Mouse (Mus musculus): ENCODE results near the gene Pakap.

Gene Pakap

GRCm38 (mm10) chr4:57914193-57915190, 346.5 kb downstream of the Pakap start:
- no peak for DNase-seq (ENCODE audit: low spot score in 2 of 2)

GRCm38 (mm10) chr4:57915216-57915965, 347.4 kb downstream of the Pakap start:
- DNase-seq (ENCODE audit: low spot score in 2 of 2) = peak; percentile 41 to 46

DNA sequence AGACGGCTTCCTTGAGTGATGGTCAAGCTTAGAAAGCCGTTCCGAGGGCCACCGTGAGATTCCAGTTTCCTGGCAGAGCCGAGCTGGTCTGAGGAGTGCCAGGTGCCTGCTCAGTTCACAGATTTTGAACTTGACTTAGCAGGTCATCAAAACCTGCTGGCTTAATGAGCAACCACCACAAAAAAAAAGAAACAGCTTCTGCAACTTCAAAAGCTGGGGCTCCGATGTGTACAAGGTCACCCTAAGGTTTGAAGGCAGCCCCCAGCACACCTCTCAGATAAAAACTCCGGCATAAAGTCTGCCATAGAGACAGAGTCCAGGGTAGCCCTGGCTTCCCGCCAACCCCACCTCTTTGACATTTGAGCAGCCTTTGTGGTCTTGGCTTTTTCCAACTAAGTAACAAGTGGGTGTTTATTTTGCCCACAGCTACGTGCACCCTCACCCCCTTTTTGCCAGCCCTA, 348.3 kb downstream of the Pakap start, which contains the start of gene D630039A03Rik:
Gene D630039A03Rik, minus strand, starts transcription at position 97 of the 461 bp plus-strand sequence.
- DNase-seq (ENCODE audit: low spot score in 2 of 2) = no peak

GRCm38 (mm10) chr4:57916711-57917110, 348.7 kb downstream of the Pakap start:
- DNase-seq (ENCODE audit: low spot score in 2 of 2) = no peak

- DNase-seq (ENCODE audit: low spot score in 2 of 2) = no peak
Observed at GRCm38 (mm10) chr4:57919494-57920423, 351.8 kb downstream of the Pakap start.

DNA sequence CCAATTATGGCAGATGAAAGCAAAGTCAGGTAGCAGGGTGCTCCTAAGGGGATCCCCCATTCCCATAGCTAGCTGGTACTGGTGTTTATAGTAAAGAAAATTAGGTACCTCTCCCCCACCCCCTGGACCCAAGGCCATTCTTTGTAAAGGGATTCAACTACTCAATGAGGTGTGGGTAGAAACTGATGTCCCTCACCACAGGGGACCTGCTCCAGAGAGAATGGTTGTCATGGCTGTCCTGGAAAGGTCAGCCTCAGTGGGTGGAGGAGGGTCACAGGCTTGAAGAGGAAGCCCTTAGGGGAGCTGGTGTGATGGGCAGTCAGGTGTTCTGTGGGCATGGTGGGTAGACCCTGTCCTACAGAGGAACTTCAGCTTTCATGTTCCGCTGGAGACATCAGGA, 352.5 kb downstream of the Pakap start:
- no peak for DNase-seq (ENCODE audit: low spot score in 2 of 2)

GRCm38 (mm10) chr4:57922171-57922570, 354.2 kb downstream of the Pakap start:
- DNase-seq (ENCODE audit: low spot score in 2 of 2) = no peak

DNA sequence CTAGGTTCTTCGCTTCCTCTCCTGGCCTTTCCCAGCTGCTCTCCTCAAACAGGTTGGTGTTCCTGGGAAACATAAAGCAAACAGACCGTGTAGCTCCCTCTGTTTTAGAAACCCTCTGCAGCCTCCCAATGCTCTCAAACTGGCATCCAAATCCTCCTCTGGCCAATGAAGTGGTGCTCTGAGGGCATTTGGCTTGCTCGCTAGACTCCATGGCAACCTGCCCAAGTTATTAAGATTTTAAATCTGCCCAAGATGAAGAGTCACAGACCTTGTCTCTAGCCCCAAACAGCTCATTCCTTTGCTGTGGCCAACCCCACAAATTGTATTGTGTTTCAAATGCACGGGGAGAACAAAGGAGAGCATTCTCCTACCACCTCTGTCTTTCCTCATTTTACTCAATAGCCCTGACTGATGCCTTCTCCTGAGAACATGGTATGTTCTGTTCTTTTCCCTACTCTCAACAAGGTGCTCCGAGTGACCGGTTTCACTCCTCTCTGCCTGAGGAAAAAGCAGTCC, 356.6 kb downstream of the Pakap start:
- no peak for DNase-seq (ENCODE audit: low spot score in 2 of 2)

DNA sequence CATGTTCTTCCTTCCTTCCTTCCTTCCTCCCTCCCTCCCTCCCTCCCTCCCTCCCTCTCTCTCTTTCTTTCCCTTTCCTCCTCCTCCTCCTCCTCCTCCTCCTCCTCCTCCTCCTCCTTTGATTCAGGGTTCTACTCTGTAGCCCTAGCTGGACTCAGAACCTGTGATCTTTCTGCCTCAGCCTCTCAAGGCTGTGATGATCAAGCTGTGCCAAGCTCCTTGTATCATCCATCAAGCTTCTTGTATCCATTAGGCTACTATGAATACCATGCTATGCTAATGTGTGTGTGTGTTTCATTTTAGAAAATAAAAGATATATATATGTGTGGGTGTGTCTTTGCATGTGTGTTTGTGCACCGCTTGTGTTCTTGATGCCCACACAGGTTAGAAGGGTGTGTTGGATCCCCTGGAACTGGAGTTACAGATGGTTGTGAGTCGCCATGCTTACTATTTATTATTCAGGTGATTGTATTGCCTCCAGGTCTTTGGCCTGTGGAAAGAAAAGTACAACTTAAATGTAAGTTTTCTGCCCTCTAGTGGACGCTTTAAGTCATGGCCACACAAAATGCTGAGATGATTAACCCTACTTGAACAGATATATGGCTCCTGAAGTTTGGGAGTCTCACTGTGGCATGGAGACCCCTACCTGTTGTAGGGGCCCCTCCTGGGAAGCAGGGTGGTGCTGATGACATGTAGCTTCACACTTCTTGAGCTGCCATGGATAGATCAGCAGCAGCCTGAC, 359.7 kb downstream of the Pakap start:
- no peak for DNase-seq (ENCODE audit: low spot score in 2 of 2)

DNA sequence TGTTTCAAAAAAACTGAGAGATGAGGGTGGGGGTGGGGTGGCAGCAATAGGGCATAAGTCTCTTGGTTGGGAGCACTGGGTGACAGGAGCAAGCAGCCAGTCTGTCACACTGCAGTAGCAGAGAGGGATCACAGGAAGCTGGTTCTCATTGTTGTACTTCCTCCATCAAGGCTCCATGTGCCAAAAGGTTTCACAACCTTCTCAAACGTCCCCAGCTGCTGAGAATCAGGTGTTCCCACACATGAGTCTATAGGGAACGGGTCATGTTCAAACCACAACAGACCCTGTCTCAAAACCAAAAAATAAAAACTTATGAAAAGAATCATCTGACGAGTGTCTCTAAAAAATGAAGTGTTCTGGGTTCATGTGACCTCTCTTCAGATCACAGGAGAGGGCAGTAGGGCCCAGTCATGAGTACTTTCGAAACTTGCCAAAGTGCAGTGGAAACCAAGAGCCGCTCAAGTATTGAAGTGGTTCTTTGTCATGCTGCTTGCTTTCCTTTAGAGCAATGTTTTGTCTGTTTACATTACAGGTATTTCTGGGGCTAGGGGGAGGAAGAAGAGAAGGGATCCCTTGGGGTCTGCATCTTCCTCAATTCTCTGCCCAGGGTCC, 362.7 kb downstream of the Pakap start:
- DNase-seq (ENCODE audit: low spot score in 2 of 2) = no peak

DNA sequence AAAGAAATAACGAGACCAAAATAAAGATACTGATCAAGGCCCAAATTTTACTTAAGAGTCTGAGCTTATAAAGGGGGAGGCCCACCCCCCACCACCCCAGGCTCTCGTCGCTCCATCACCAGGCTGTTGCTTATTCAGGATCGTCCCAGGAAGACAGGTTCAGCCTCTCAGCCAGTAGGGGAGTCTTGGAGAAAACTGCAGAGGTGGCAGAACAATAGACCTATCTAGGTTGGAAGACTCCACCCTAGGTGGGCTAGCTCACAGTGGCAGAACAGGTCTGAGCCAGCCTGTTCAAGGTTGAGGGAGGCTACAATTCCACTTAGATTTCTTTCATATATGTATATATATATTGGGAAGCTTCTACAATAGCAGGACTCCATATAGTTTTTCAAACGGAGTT, 366.2 kb downstream of the Pakap start:
- no peak for DNase-seq (ENCODE audit: low spot score in 2 of 2)

DNA sequence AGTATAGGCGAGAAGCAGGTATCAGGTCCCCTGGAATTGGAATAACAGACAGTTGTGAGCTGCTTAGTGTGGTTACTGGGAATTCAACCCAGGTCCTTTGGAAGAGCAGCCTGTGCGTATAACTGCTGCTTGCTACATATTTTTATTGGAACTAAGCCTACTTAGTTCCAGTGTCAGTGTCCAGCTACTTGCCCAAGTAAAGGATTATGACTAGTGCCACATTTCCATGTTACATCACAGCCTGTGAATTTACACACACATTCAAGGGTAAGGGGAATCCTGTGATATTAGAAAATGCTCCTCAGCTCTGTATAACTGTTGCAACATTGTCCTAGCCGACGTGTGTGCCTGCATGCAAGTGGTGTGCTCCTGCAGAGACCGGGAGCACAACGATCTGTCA, 369.3 kb downstream of the Pakap start:
- DNase-seq (ENCODE audit: low spot score in 2 of 2) = no peak

DNA sequence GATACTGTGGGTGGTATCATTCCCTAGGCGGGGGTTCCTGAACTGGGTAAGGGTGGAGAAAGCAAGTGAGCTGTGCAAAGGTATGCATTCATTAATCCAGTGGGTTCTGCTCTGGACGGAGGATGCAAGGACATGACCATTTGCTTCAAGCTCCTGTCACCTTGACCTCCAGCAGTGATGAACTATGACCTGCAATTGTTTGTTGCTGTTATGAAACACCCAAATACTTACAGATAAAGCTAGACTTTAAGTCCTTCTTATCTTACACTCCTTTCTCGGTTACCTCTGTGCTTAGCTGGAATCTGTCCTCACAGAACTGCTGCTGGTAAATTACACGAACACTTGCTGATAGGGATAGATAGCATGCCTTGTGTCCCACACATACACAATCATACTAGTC, 372.7 kb downstream of the Pakap start:
- no peak for DNase-seq (ENCODE audit: low spot score in 2 of 2)

- no peak for DNase-seq (ENCODE audit: low spot score in 2 of 2)
Observed at GRCm38 (mm10) chr4:57942892-57943291, 374.9 kb downstream of the Pakap start.
